Mouse (Mus musculus): ENCODE data around the gene Kat8. TPM values are rescaled to one million over a fixed set of nuclear protein-coding genes. Genes with fewer than 3 reads are reported as not detected.
"Not testable (repeated sequence)": the region's sequence is repeated elsewhere in the genome, so short reads cannot be mapped to it uniquely, and the experiment has no call there.

Kat8 gene
- polyA plus RNA-seq (2017; shearing (Covaris generic)): 10 to 100 TPM; 18.5 to 41.8 (median 34.5) TPM

- peak; percentile 100 for ATAC-seq
Measured at GRCm38 (mm10) chr7:127912190-127912871, at the start of gene Kat8. Gene Kat8, plus strand, starts transcription at chr7:127912516.

DNA sequence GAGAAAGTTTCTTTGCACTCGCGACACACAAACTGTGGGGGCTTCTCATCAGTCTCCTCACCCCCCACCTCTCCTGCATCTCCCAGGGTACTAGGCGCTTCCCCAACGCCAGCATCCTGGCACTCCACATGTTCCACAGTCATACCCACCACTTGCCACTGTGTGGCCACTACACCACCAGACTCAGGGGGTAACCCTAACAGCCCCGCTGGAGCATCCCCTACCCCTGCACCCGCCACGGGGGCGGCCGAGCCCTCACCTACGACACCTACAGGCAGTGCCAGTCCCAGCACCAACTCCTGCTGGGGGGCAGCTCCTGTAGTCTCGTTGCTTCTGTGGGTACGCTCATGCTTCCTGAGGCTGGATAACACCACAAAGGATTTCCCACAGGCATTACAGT is 45.9 kb upstream of the Kat8 start:
- no peak for ATAC-seq

GRCm38 (mm10) chr7:127867641-127868040 is 44.7 kb upstream of the Kat8 start:
- ATAC-seq: no peak

DNA sequence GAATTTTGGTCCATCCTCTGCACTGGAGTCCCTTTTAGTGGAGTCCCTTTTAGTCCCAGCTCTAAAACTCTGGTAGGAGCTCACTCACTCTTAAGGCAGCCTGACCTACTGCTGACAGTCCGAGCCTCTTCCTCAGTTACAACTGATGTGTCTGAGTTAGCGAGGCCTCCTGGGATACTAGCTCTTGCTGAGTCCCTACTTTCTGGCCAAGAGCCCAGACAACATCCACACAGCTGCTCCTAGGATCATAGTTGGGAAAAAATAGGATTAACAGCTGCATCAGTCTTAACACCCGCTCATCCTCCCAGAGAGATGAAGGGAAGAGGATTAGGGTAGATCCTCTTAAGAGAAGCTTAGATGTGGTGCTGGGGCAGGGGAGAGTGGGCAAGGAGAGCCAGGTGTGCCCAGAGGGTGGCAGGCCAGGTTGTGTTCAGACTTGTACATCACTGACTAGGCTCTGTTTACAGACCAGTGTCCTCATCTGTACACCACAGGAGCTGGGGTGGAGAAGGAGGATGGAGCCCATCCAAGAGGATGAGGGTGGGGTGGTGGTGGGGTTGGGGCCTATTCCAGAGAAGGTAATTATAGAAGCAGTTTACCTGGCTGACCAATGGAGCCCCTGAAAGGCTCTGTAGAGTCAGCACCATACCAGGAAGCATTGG is 43.0 kb upstream of the Kat8 start:
- no peak for ATAC-seq

DNA sequence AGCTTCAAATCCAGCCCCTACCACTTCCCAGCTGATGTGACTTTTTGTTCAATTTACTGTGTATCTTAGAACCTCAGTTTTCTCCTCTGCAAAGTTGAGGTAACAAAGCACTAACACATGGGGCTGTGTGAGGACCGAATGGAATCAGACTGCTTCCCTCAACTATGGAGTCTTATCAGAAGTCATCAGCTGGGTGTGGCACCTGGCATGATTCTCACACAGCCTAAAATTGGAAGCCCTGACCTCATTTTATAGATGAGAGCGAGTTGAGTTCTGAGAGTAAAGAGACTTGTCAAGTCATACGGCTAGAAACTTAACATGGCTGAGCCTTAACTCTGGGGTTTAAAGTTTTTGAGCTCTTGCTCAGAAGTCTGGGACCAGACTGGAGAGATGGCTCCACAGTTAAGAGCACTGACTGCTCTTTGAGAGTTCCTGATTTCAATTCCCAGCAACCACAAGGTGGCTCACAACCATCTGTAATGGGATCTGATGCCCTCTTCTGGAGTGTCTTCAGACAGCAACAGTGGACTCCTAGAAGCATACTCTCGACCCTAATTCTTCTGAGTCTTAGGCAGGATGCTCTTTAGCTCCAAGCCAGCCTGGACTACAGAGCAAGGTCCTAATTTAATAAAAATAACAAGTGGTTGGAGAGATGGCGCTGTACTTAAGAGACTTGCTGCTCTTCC is 42.0 kb upstream of the Kat8 start:
- ATAC-seq: no peak

DNA sequence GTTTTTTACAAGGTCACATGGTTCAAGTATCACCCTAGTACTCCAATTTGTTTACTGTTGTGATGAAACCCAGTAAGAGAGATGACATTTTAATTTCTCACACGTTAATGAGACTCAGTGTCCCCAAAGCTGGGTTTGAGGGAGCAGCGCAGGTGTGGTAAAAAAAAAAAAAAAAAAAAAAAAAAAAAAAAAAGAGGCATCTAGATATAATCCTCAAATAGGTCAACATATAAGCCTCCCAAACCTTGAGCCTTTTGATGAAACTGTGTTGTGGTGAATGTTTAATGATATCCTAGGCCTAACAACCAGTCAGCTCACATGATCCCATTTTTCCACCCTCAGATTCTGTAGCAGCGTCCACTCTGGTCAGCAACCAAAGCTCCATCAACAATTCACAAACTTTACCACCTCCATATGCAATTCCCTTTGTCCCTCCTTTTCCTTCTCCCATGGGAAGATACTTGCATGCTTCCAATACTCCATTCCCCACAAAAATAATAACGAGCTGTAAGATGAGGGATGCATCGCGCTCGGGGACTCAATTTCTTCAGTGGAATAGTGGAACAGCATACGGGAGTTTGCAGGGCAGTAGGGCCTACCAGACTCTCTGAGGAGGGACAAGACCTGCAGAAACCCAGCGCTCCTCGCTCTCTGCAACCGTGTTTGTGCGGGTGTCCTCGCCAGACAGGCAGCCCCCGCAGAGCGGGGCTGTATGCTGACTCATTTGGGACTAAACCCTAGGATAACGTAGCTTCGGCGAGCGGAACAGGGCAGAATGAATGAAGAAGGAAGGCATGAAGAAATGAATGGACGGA is 37.3 kb upstream of the Kat8 start:
- ATAC-seq: peak; percentile 26

DNA sequence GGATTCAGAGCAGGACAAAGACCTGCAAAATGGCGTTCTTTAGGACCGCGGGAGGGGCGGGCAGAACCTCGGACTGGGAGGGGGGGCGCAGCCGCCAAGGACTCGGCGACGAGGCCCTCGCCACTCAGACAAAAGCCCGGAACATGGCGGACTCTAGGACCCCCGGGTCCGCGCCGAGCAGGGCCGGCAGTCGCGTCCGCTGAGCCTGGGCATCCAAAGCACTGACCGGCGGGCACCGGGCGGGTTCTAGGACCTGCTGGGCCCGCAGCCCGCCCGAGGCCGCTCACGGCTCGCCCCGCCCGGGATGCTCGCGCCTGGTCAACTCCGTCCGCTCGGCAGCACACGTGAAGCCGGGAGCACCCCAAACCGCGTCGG is 36.7 kb upstream of the Kat8 start:
- ATAC-seq: peak; percentile 67

DNA sequence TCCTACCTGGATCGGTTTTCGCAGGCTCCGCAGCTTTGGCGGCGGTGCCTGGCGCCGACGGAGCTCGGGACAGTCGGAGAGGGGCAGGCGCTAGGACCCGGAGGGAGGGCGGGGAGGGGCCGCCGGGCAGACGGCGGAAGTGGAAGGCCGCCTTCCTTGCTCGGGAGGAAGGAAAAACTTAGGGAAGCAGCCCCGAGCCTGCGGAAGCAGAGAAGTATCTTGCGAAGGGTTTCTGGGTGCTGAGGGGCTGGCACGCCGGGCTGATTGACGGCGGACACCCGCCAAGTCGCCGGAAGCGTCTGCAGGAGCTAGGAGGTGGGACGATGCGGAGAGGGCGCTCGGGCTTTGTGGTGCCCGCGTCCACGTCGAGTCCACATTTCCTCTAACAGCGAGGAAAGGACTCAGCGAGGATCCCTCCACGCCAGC is 36.3 kb upstream of the Kat8 start, which contains the start of gene Zfp646:
Gene Zfp646 (plus strand): TSS at position 181 of the 426 bp plus-strand sequence.
- ATAC-seq: peak; percentile 44

DNA sequence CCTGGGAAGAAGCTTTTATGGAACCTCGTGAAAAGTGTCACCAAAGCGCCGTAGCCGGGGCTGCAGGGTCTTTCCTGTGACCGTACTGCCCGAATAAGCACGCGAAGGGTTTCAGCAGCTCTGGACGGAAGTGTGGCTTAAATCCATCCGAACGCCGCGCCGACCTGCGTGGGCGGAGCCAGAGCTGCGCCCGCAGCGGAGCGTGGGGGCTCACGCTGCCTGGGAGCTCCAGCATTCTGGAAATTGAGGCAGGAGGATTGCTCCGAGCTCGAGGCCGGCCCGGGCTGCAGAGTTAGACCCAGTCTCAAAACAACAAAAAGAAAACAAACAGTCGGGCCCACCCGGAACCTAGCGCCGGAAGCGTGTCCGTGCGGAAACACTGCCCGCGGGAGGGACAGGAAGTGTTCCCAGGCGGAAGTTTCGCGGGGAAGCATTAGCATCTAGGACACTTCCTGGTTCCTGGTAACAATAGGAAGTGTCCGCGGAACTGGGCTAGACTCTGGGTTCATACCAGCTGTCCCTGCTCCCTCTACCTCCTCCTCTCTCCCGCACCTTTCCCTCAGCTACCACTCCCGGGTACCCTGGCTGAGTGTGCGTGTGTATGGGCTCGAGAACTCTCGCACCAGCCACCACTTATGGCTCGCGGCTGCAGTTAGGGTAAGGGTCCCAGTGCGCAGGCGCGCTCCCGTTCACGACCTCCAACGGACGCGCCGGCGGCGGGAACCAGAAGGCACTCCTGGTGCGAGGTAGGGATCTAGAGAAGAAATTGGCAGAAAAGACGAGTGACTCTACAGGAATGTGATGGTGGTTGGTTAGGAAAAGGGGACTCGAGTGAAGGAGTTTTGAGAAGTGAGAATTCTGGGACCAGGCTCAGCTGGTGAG is 35.6 kb upstream of the Kat8 start, which contains the start of gene Zfp668:
Gene Zfp668 (minus strand): TSS at position 362 of the 882 bp plus-strand sequence.
- peak; percentile 36 for ATAC-seq

DNA sequence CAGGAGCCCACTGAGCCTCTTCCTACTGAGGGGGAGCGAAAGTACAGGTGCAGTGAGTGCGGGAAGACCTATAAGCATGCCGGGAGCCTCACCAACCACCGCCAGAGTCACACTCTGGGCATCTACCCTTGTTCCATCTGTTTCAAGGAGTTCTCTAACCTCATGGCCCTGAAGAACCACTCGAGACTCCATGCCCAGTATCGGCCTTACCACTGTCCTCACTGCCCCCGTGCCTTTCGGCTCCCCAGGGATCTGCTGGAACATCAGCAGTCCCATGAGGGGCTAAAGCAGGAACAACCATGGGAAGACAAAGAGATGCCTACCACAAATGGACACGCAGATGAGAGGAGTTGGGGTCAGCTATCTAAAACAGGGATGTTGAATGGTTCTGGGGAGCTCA is 33.0 kb upstream of the Kat8 start:
- ATAC-seq: no peak

DNA sequence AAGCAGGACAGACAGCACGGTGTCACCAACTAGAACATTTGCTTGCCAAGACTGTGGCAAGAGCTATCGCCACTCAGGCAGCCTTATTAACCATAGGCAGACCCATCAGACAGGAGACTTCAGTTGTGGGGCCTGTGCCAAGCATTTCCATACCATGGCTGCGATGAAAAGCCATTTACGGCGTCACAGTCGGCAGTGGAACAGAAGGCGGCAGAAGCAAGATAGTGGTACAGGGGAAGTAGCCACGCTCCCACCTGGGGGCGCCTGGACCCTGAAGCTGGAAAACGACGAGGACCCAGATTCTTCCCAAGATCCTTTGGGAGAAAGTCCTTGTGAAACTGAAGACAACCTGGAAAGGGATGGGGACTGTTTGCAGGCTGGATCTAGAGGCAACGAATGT is 31.9 kb upstream of the Kat8 start:
- ATAC-seq: no peak

GRCm38 (mm10) chr7:127885951-127886350 is 26.4 kb upstream of the Kat8 start:
- no peak for ATAC-seq

DNA sequence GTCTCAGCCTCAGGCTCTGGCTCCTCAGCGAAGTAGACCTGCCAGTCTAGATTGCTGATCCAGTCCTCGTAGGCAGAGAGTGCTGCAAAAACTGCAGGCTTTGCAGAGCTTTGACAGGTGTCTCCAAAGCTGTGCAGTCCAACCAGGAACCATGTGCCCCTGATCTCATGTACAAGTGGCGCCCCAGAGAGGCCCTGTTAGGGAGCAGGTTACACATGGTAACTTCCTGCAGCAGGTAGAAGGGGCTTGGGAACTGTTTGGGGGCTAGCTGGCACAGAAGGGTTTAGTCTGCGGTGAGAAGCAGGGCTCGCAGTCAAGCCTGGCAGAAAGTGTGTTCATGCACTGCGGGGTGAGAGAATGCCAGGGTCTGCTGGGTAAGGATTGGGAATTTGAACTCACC is 25.8 kb upstream of the Kat8 start:
- no peak for ATAC-seq

- ATAC-seq: no peak
Measured at GRCm38 (mm10) chr7:127887191-127887590, 25.1 kb upstream of the Kat8 start.

- no peak for ATAC-seq
Measured at GRCm38 (mm10) chr7:127887781-127888180, 24.5 kb upstream of the Kat8 start.

DNA sequence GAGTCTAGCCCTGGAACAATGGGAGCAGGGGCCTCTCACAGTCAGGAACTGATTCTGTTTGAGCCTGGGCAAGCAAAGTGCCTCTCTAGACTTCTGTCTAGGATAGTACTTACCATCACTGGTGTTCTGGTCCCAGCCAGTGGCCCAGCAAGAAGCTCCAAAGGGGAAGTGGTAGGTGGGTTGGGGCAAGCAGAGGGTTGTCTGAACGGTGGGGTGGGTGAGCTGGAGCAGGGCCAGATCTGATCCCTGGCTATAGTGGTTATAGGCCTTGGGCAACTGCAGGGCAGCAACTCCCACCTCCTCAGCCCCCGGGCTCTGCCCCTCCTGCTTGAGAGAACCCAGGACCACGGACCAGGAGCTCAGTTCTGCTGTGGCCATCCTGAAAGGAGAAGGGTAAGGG is 23.5 kb upstream of the Kat8 start:
- ATAC-seq: no peak

DNA sequence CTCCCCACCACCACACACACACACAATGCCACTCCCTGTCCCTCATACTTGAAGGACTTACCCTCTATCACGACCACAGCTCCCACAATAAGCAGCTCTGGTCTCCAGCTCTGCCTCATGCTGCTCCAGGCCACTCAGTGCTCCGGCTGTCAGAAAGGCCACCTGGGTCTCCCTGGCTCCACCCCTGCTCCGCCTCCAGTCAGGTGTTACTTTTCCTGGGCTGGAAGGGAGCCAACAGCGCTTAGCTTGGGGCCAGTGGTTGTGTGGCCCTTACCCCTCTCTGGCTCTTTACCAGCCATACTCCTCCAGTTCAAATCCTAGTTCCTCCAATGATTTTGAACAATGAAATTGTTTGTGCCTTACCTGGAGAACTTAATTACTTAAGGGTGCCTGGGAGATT is 21.5 kb upstream of the Kat8 start, which contains the start of gene Prss53:
Gene Prss53 (minus strand): TSS at position 173 of the 400 bp plus-strand sequence.
- ATAC-seq: no peak

DNA sequence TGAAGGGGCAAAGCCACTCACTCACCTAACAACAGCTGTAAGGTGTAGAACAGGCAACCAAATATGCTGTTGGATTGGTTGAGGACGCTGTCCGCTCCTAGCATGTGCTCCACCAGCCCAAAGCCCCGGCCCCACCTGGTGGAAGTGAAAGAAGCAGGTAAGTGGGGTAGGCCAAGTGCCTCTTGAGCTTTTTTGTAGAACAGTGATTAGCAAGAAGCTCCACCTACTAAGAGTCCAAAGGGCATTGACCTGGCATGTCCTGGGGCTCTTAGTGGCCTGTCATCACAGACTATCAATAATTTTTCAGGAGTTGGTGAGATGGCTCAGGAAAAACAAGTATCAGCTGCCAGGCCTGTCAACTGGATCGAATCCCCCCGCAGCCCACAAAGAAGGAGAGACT is 17.8 kb upstream of the Kat8 start:
- no peak for ATAC-seq

DNA sequence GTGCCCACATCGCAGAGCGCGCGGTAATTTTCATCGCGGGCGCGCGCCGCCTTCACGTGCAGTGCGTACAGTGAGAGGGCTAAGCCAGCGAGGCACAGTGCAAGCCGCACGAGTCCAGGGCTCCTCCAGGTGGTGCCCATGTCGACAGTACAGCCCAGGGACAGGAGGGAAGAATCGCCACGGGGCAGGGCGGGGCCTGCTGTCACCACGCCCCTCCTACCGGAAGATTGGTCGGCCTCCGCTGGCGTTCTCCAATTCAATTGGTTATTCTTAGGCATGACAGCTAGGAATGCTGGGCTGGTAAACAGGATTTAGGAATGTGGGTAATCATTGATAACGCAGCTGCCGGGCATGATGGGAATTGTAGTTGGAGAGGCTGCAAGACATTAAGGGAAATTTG is 16.9 kb upstream of the Kat8 start, which contains the start of the genes Gm21974 and Vkorc1:
Gene Gm21974 (minus strand): TSS at position 13 of the 400 bp plus-strand sequence.
Gene Vkorc1 (minus strand): TSS at position 176 of the 400 bp plus-strand sequence.
- ATAC-seq: peak; percentile 88

DNA sequence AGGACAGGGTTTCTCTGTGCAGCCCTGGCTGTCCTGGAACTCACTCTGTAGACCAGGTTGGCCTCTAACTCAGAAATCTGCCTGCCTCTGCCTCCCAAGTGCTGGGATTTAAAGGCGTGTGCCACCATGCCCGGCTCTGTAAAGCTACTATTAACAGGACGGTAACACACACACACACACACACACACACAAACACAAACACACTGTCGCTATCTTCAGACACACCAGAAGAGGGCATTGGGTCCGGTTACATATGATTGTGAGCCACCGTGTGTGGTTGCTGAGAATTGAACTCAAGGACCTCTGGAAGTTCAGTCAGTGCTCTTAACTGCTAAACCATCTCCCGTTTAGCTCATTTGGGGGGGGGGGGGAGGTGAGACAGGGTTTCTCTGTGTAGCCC is 16.4 kb upstream of the Kat8 start:
- ATAC-seq: not testable (repeated sequence)

GRCm38 (mm10) chr7:127896384-127896783 is 15.9 kb upstream of the Kat8 start:
- peak; percentile 35 for ATAC-seq
